8 mouse cellular contexts compared by ENCODE assay signal in genomic region chr1:61233476-61234297, GRCm38 (mm10).
A peak's percentile ranks its signal among the peaks of the same experiment; 100 is the strongest.
DNase-seq lines count a peak whose midpoint lies in the region; ATAC-seq and TF ChIP-seq lines count a peak whose summit lies in the region.

No protein-coding gene starts in this region.

- 0 out of 2 replicates have a peak overlapping the region, but pooled peaks have one; percentile 25 for H3K4me2 ChIP-seq in lung, postnatal 0 days (replicated peaks; ENCODE audit: low read depth, low read length)
- peak overlapping the region; percentile 49 for H3K4me2 ChIP-seq in heart, embryonic 15.5 days
- H3K4me2 ChIP-seq in stomach, embryonic 15.5 days, result peak overlapping the region; percentile 14; the same call in 1 of the 2 replicates

- no peak overlapping the region for H3K9ac ChIP-seq in lung, postnatal 0 days (replicated peaks; ENCODE audit: low read depth)
- H3K9ac ChIP-seq in heart, embryonic 15.5 days, result no peak overlapping the region
- no peak overlapping the region for H3K9ac ChIP-seq in stomach, embryonic 15.5 days

- no peaks in the 10 kb centered on the region for H3K27me3 ChIP-seq in lung, postnatal 0 days (replicated peaks; ENCODE audit: insufficient read depth, low read length)
- no peaks in the 10 kb centered on the region for H3K27me3 ChIP-seq in heart, embryonic 15.5 days
- H3K27me3 ChIP-seq in limb, embryonic 10.5 days (ENCODE audit: low read depth, poor library complexity, severe bottlenecking), result peaks cover 17% of the 10 kb centered on the region; the same call in 1 of the 2 replicates
- H3K27me3 ChIP-seq in stomach, embryonic 15.5 days (replicated peaks), result no peaks in the 10 kb centered on the region

- H3K27ac ChIP-seq in lung, postnatal 0 days (ENCODE audit: low read length), result no peak overlapping the region
- H3K27ac ChIP-seq in heart, embryonic 15.5 days, result no peak overlapping the region
- H3K27ac ChIP-seq in limb, embryonic 10.5 days, result peak overlapping the region; percentile 73
- no peak overlapping the region for H3K27ac ChIP-seq in stomach, embryonic 15.5 days

- TF ChIP-seq CTCF in lung, postnatal 0 days (IDR thresholded peaks at IDR 0.05), result no peak

- TF ChIP-seq EP300 in lung, postnatal 0 days (IDR thresholded peaks at IDR 0.05), result no peak

- no peaks in the 10 kb centered on the region for H3K9me3 ChIP-seq in lung, postnatal 0 days (ENCODE audit: low read length)
- no peaks in the 10 kb centered on the region for H3K9me3 ChIP-seq in heart, embryonic 15.5 days (replicated peaks)
- no peaks in the 10 kb centered on the region for H3K9me3 ChIP-seq in limb, embryonic 10.5 days (replicated peaks)
- no peaks in the 10 kb centered on the region for H3K9me3 ChIP-seq in stomach, embryonic 15.5 days

- no peaks in the 10 kb centered on the region for H3K36me3 ChIP-seq in lung, postnatal 0 days (ENCODE audit: insufficient read depth, low read length)
- no peaks in the 10 kb centered on the region for H3K36me3 ChIP-seq in heart, embryonic 15.5 days
- no peaks in the 10 kb centered on the region for H3K36me3 ChIP-seq in limb, embryonic 10.5 days
- no peaks in the 10 kb centered on the region for H3K36me3 ChIP-seq in stomach, embryonic 15.5 days

- DNase-seq in lung, postnatal 0 days (ENCODE audit: low spot score), result peak; percentile 16
- DNase-seq in lung, postnatal 25 days (ENCODE audit: low spot score), result no peak
- peak; percentile 64 for DNase-seq in limb, embryonic 10.5 days (ENCODE audit: low spot score)
- no peak for DNase-seq in spleen, postnatal 14 days (ENCODE audit: low spot score in 2 of 2)
- DNase-seq in gastrocnemius, adult 18-20 months (ENCODE audit: low spot score), result no peak
- no peak for DNase-seq in thymus, postnatal 4 days

- WGBS in lung, postnatal 0 days, result 25% methylated on average over 10 of the region's 10 CpGs
- 15% methylated on average over 10 of the region's 10 CpGs for WGBS in heart, embryonic 15.5 days
- 8% methylated on average over 10 of the region's 10 CpGs for WGBS in limb, embryonic 10.5 days
- WGBS in stomach, embryonic 15.5 days, result 23% methylated on average over 10 of the region's 10 CpGs

- H3K4me1 ChIP-seq in lung, postnatal 0 days (ENCODE audit: insufficient read depth, low read depth, low read length), result no peaks in the 10 kb centered on the region
- peaks cover 10% of the 10 kb centered on the region for H3K4me1 ChIP-seq in heart, embryonic 15.5 days (replicated peaks)
- peaks cover 35% of the 10 kb centered on the region for H3K4me1 ChIP-seq in limb, embryonic 10.5 days
- H3K4me1 ChIP-seq in stomach, embryonic 15.5 days, result 0 out of 2 replicates have a peak, but pooled peaks cover 5% of the 10 kb centered on the region

- no peak overlapping the region for H3K4me3 ChIP-seq in lung, postnatal 0 days (ENCODE audit: low read depth, low read length)
- H3K4me3 ChIP-seq in heart, embryonic 15.5 days, result peak overlapping the region; percentile 27
- peak overlapping the region; percentile 38 for H3K4me3 ChIP-seq in limb, embryonic 10.5 days
- H3K4me3 ChIP-seq in stomach, embryonic 15.5 days (replicated peaks), result no peak overlapping the region

- no peak for ATAC-seq in lung, postnatal 0 days
- peak; percentile 58; the same call in 1 of the 2 replicates for ATAC-seq in heart, embryonic 15.5 days (replicated peaks; ENCODE audit: insufficient number of reproducible peaks, insufficient read depth, low FRiP score, low read depth)
- ATAC-seq in stomach, embryonic 15.5 days (ENCODE audit: insufficient read depth, low FRiP score, low read depth), result no peak

Comparison
In these comparisons a context has a peak if more than half of its experiments do, and no peak if none do; other contexts are left out.
1. DNase-seq: peak in lung, postnatal 0 days (single experiment) and limb, embryonic 10.5 days (single experiment); none in lung, postnatal 25 days (single experiment), spleen, postnatal 14 days (0 of 2), gastrocnemius, adult 18-20 months (single experiment) and thymus, postnatal 4 days (single experiment).
2. H3K4me3 ChIP-seq: peak in heart, embryonic 15.5 days (single experiment) and limb, embryonic 10.5 days (single experiment); none in lung, postnatal 0 days (single experiment) and stomach, embryonic 15.5 days (single experiment).
3. Peak in every context shown above with its lines, with median percentiles within 50 percentile points of each other: H3K4me2 ChIP-seq.